Mouse (Mus musculus) gastrocnemius, postnatal 4 days (tissue): ENCODE measurements around the gene Ppfibp2. TPM values are rescaled to one million over a fixed set of nuclear protein-coding genes. Genes with fewer than 3 reads are reported as not detected.
A peak's percentile ranks its signal among the peaks of the same experiment; 100 is the strongest.

Source experiments
- DNase-seq, 2 experiments: peaks; one replicate each; pipeline ENCODE4 v3.0.0; 2021 to 2022; ENCODE audit warnings: low spot score in 2 of 2, mixed read lengths in 2 of 2
- total RNA-seq, 2 experiments: library from RNA; stranded (reverse); gene quantifications; 2 replicates each; pipeline ENCODE4 v1.2.3; 2021

Ppfibp2 gene
- total RNA-seq, 2 experiments from 2014 or later: 24.4 to 25.7 TPM

DNA sequence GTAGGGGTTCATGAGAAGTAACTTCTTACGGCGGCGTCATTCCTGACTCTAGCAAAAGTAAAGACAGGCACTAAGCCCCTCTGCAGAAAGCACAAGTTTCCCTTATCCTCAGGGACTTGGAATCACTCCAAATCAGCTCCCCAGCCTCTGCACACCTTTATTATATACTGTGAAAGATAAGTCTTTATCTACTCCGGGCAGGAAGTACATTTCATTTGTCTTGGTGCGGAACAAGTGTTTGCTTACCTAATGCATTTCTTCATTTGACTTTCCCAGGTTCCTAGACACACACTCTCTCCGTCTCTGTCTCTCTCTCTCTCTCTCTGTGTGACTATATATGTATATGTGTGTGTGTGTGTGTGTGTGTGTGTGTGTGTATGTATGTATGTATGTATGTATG lies 68.6 kb downstream of the Ppfibp2 start:
- DNase-seq: no peak

GRCm38 (mm10) chr7:107664063-107665056 lies 69.4 kb downstream of the Ppfibp2 start:
- peak in 1 of 2 experiments; percentile 24 for DNase-seq

DNA sequence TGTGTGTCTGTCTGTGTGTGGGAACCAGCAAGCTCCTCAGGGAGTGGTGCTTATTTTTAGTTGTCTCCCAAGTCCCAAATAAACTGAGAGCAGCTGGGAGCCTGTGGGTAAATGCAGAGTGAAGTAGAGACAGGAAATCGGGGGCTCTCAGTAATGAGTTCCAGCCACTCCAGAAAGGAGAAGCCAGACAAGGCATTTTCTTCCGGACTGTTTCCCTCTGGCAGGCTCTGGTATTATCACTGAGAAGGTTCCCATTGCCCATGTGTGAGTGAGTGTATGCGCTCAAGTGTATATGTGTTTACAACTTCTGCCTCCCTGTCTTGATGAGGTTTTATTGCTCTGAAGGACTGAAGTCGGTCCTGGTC lies 70.2 kb downstream of the Ppfibp2 start:
- no peak for DNase-seq

DNA sequence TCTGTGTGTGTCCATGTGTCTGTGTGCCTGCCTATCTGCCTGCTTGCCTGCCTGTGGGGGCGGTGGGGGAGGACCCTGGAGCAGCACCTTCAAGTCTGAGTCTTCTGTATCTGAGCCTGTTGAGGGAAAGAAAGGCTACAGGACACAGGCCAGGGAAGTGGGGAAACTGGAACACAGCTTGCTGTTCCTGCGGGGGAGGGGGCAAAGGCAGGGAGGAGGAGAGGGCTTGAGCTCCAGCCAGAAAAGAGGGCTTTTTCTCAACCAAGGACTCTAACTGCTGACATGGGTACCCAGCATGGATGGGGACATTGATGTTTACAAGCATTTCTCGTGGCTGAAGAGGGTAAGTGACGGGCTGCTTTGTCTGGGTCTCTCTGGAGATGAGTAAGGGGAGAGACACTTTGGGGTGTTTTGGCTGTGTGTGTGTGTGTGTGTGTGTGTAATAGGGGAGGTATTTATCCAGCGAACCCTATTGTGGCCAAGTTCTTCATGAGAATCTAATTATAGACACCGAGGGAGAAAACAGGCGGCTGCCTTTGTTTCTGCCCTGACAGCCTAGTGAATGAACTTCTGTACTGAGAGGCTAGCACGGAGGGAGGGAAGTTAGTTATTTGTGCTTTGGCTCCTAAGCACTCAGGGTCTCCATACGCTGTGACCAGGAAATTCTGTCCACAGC lies 70.7 kb downstream of the Ppfibp2 start:
- DNase-seq: peak; percentile 25 to 40

DNA sequence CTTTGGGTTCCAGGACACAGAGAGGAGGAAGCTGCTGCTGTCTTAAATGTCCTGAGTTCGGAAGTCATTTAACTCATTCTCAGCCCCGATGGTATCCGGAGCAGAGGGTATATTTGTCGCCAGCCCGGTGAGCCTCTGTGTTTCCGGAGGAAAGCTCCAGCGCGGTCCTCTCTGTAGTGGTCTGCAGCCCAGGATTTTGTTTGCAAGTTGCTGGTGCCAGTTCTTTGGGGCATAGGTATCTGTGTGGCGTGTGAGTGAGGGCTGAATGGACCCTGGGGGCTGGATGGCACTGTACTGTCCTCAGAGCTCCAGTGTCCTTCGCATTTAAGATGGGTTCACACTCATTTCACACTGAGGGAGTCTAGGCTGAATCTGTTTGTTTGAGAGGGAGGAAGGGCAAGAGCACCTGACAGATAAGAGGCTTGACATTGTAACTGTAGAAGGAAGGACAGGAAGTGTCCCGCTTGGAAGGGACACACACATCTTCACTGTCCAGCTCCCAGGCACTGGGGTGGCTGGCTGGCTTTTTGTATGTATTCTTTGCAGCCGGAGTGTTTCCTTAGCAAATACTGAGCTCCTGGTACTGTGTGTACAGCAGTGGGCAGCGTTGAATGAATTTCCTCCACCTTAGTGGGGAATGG lies 71.4 kb downstream of the Ppfibp2 start:
- DNase-seq: no peak

GRCm38 (mm10) chr7:107668514-107668913 lies 73.5 kb downstream of the Ppfibp2 start:
- no peak for DNase-seq

DNA sequence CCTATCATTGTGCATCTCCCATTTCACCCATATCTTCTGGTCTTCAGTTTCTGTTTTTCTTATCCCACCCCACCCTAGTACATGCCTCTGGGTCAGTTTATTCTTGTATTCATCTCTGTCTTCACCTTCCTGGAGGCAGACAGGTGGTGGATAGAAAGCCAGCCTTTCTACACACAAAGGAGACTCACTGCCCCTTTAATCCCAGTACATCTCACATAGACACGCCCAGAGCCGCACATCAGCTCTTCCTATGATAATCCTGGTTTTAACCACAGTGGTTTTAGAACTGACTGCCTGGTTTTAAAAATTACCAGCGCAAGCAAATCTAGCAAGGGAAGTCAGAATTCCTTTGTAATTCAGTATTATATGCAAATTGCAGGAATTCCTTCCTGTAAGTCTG lies 80.2 kb downstream of the Ppfibp2 start:
- no peak for DNase-seq

- no peak for DNase-seq
These were observed 85.3 kb downstream of the Ppfibp2 start for GRCm38 (mm10) chr7:107680151-107680852.

DNA sequence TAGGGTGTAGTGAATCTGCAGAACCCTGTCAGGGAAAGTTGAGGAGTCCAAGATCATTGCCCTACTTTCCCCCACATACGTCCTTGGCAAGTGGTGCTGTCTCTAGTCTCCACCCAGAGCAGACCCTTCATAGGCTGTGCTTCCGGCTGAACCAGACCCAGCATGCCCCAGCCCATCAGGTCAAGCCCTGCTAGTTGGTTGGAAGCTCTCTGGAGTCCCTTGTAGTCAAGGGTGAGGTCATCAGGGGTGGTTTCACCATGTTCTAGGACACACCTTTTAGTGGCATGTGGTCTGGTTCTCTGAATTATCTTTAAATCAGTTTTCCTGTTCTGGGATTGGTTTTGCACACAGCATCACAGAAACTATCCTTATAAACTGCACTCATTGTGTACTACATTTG lies 86.3 kb downstream of the Ppfibp2 start:
- no peak for DNase-seq

DNA sequence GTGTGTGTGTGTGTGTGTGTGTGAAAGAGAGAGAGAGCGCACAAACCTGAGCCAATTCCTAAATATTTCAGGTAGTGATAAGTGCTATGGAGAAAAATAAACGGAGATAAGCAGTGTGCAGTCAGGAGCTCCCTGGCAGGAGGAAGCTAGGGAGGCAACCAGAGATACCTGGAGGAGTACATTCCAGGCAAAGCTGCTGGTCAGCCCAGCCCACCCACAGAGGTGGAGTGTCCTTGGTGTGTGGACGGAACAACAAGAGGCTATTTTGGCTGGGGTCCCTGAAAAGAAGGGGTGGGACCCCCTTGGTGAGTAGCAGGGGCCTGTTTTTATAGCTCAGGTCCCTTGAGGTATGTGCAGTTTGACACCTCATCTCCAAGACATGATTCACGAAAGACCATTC lies 88.2 kb downstream of the Ppfibp2 start:
- DNase-seq: no peak

DNA sequence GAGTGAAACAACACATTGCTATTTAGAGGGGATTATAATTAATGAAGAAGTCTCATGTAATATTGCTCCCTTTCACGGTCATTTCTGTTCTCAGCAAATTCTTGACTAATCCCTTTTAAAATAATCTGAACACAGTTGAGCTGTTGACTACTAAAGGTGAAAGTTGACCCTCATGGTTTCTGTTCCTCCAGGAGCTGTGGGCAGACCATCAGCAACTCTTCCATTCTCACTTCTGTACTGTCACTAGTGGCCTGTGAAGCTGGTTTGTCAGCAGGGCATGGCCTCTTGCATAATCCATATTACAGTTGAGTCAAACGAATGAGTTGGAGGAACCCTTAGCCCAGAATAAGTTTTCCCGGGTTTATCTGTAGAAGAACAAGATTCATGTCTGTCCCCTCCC lies 88.6 kb downstream of the Ppfibp2 start:
- no peak for DNase-seq

DNA sequence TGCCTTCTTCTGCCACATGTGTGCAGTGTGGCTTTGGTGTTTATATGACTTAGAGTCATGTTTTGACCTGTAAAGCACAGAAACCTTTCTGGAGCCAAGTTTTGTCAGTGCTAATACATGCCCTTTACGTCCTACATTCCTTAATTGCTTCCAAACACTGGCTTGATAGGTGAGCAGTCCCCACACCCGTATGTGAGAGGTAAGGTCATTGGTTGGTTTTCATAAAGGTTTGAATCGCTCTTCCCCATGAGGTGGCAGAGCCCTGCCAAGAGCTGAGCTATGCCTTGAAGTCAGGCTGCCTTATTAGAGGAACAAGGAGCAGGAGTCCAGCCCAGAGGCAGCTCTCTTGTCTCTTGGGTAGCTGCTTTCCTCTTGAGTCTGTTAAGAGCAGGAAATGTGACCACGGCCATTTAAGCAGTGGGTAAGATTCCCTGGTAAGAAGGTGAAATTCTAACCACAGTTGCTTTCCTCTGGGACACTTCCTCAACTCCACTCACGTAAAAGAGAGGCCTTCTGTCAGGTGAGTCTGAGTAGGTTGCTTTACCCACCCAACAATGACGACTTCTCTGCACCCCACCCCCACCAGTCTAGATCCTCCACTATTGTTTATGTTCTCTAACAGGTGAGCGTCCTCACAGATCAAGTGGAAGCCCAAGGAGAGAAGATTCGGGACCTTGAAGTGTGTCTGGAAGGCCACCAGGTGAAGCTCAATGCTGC lies 90.4 kb downstream of the Ppfibp2 start:
- no peak for DNase-seq

GRCm38 (mm10) chr7:107685955-107686285 lies 90.9 kb downstream of the Ppfibp2 start:
- DNase-seq: no peak

DNA sequence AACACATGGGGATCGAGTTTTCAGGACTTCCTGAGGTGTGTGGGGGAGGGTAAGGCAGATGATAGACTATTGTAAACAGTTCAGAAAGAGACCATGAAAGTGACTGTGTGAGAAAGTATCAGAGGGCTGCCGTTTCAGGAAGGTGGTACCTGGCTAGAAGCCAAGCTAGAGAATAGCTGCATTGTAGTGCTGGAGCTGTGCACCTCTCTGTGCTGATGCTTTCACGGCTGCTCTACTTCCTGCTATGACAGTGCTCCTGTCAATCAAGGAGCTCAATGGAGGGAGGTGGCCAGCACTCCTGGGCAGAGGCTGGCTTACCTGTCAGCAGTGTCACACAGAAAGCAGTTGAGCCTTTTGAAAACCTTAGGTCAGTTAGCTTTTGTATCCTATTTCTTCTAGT lies 92.4 kb downstream of the Ppfibp2 start:
- no peak for DNase-seq

- DNase-seq: no peak
These were observed 93.0 kb downstream of the Ppfibp2 start for GRCm38 (mm10) chr7:107688040-107688439.

GRCm38 (mm10) chr7:107690426-107691221 lies 95.6 kb downstream of the Ppfibp2 start:
- no peak for DNase-seq

DNA sequence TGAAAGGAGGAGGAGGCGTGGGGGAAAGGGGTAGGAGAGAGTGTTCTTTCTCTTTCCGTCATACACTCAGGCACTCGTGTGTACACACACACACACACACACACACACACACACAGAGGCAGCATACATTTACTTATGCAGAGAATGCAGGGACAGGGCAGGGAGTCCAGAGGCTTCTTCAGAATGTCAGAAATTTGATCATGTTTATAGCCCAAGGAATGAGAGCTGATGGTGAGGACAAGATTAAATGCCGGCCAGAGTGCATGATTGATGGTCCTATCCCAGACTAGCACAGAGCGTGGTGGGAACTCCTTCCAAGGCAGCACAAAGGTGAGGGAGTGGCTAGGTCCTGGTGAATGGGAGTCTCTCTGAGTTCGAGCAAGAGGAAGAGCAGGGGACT lies 96.5 kb downstream of the Ppfibp2 start:
- no peak for DNase-seq

GRCm38 (mm10) chr7:107694254-107694947 lies 99.4 kb downstream of the Ppfibp2 start:
- no peak for DNase-seq

DNA sequence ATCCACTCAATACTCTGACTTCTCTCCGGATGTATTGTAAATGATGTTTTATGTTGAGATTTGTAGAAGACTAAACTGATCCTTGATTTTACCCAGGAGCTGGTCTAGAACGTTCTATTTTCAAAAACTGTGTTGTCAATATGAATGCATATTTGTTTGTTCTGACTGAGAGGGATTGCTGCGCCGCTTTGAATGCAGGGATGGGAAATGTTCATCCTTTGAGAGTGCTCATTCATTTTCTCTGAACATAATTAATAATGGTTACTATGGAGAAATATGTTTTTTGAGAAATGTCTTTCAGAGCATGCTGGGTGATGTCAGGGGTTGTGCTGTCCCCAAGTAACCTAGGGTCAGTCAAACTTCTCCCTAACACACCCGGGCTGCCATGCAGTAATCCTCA lies 102.1 kb downstream of the Ppfibp2 start:
- DNase-seq: no peak
